In the genomic region with DNA sequence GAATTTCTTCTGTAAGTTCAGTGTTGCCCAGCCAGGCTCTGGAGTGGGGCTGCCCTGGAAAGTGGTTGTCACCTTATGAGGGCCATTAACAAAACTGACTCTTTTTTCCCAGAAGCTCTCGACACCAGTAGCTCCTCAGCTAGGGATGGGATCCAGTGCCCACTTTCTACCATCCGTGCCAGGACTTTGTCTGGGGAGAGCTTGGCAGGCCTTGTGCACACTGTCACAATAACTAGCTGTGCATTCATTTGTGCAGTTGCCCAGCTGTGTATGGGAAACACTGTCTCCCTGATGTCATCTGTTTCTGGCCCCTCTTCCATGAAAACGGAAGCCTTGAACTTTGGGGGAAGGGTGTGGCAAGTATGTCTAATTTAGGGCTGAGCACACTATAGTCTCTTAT, we compare ENCODE assay signal across 29 mouse cellular contexts. TPM values are rescaled to one million over a fixed set of nuclear protein-coding genes. Genes with fewer than 3 reads are reported as not detected.
DNase-seq lines count a peak whose midpoint lies in the region; ATAC-seq and TF ChIP-seq lines count a peak whose summit lies in the region.
"Had no signal": no experiment of that assay in that cellular context is flagged by ENCODE, and none has a peak within 500 bp of the region (broad histone marks: within the 10 kb centered on the region; RNA-seq: fewer than 3 reads in every experiment).

No protein-coding gene starts in this region.

- WGBS in forebrain, embryonic 13.5 days, result 60% methylated on average over 3 of the region's 3 CpGs
- WGBS in forebrain, embryonic 15.5 days, result 44% methylated on average over 3 of the region's 3 CpGs
- 33% methylated on average over 3 of the region's 3 CpGs for WGBS in hindbrain, postnatal 0 days
- 75% methylated on average over 3 of the region's 3 CpGs for WGBS in hindbrain, embryonic 13.5 days

- peaks cover 6% of the 10 kb centered on the region for H3K4me1 ChIP-seq in forebrain, embryonic 13.5 days
- H3K4me1 ChIP-seq in forebrain, embryonic 15.5 days, result peaks cover 3% of the 10 kb centered on the region; the same call in 1 of the 2 replicates
- H3K4me1 ChIP-seq in hindbrain, postnatal 0 days (ENCODE audit: insufficient read depth, low read length), result peaks cover 13% of the 10 kb centered on the region
- H3K4me1 ChIP-seq in hindbrain, embryonic 13.5 days (replicated peaks), result no peaks in the 10 kb centered on the region
- no peaks in the 10 kb centered on the region; the same call in 1 of the 2 replicates for H3K4me1 ChIP-seq in testis, adult 2 months (ENCODE audit: control insufficient read depth, insufficient read depth, low read length)
- H3K4me1 ChIP-seq: embryonic facial prominence, embryonic 15.5 days; liver, embryonic 15.5 days; midbrain, embryonic 10.5 days; stomach, embryonic 15.5 days had no signal

- no peaks in the 10 kb centered on the region for H3K27me3 ChIP-seq in forebrain, embryonic 13.5 days
- H3K27me3 ChIP-seq in forebrain, embryonic 15.5 days, result no peaks in the 10 kb centered on the region
- H3K27me3 ChIP-seq in hindbrain, postnatal 0 days (ENCODE audit: insufficient read depth, low read length), result no peaks in the 10 kb centered on the region
- H3K27me3 ChIP-seq in hindbrain, embryonic 13.5 days, result no peaks in the 10 kb centered on the region
- H3K27me3 ChIP-seq in testis, adult 2 months (ENCODE audit: control insufficient read depth, insufficient read depth, low read length), result no peaks in the 10 kb centered on the region
- H3K27me3 ChIP-seq: embryonic facial prominence, embryonic 15.5 days; heart, embryonic 13.5 days; limb, embryonic 12.5 days; liver, embryonic 15.5 days; midbrain, embryonic 15.5 days; neural tube, embryonic 13.5 days; stomach, embryonic 15.5 days had no signal

- peak; percentile 71 for DNase-seq in hindbrain, postnatal 0 days (ENCODE audit: low spot score)
- DNase-seq in testis, postnatal 14 days (ENCODE audit: low spot score), result no peak
- DNase-seq in urinary bladder, postnatal 10 days (ENCODE audit: low spot score), result no peak
- DNase-seq: adrenal gland, postnatal 25 days; gastrocnemius, postnatal 10 days; heart, postnatal 10 days; kidney, adult 11 months; kidney, postnatal 14 days; layer of hippocampus, adult 9-11 months; lung, embryonic 14.5 days; right cerebral cortex, postnatal 25 days; thymus, adult 18-20 months; thymus, postnatal 36 days had no signal

- TF ChIP-seq CTCF in hindbrain, postnatal 0 days (IDR thresholded peaks at IDR 0.05; ENCODE audit: low read depth), result no peak
- TF ChIP-seq CTCF in testis, adult 2 months (IDR thresholded peaks at IDR 0.05; ENCODE audit: control insufficient read depth, insufficient read depth, insufficient replicate concordance, low read depth, low read length), result no peak

- no peak overlapping the region for H3K27ac ChIP-seq in forebrain, embryonic 13.5 days
- no peak overlapping the region for H3K27ac ChIP-seq in forebrain, embryonic 15.5 days (replicated peaks)
- peak overlapping the region; percentile 41; the same call in 1 of the 2 replicates for H3K27ac ChIP-seq in hindbrain, postnatal 0 days
- no peak overlapping the region for H3K27ac ChIP-seq in hindbrain, embryonic 13.5 days
- H3K27ac ChIP-seq in testis, adult 2 months (ENCODE audit: control insufficient read depth, insufficient read depth, low read depth, low read length), result no peak overlapping the region
- H3K27ac ChIP-seq: embryonic facial prominence, embryonic 15.5 days; heart, embryonic 13.5 days; limb, embryonic 12.5 days; liver, embryonic 15.5 days; midbrain, embryonic 10.5 days; midbrain, embryonic 15.5 days; neural tube, embryonic 13.5 days; stomach, embryonic 15.5 days had no signal

- no peak overlapping the region for H3K9ac ChIP-seq in forebrain, embryonic 13.5 days
- no peak overlapping the region for H3K9ac ChIP-seq in forebrain, embryonic 15.5 days (replicated peaks)
- no peak overlapping the region for H3K9ac ChIP-seq in hindbrain, postnatal 0 days (replicated peaks; ENCODE audit: low read length)
- H3K9ac ChIP-seq in hindbrain, embryonic 13.5 days, result no peak overlapping the region
- H3K9ac ChIP-seq: embryonic facial prominence, embryonic 15.5 days; heart, embryonic 13.5 days; limb, embryonic 12.5 days; liver, embryonic 15.5 days; lung, embryonic 14.5 days; midbrain, embryonic 15.5 days; neural tube, embryonic 13.5 days; stomach, embryonic 15.5 days had no signal

- no peak for TF ChIP-seq POLR2A in testis, adult 2 months (IDR thresholded peaks at IDR 0.05; ENCODE audit: control insufficient read depth, low read depth, low read length)

- 0 out of 2 replicates have a peak, but pooled peaks have one; percentile 27 for ATAC-seq in forebrain, embryonic 13.5 days
- ATAC-seq in forebrain, embryonic 15.5 days (replicated peaks), result no peak
- peak; percentile 69; the same call in 1 of the 2 replicates for ATAC-seq in hindbrain, postnatal 0 days
- ATAC-seq in hindbrain, embryonic 13.5 days (ENCODE audit: low FRiP score), result no peak
- ATAC-seq: CD4-positive, CD25-positive, alpha-beta regulatory T cell, adult 4 months; inflammation-experienced regulatory T-cells, adult 6 months; midbrain, embryonic 15.5 days had no signal

- H3K4me3 ChIP-seq in forebrain, embryonic 13.5 days, result no peak overlapping the region
- no peak overlapping the region for H3K4me3 ChIP-seq in forebrain, embryonic 15.5 days
- no peak overlapping the region for H3K4me3 ChIP-seq in hindbrain, postnatal 0 days (ENCODE audit: low read length)
- H3K4me3 ChIP-seq in hindbrain, embryonic 13.5 days, result no peak overlapping the region
- H3K4me3 ChIP-seq in testis, adult 2 months (ENCODE audit: control insufficient read depth, low read depth, low read length), result peak overlapping the region; percentile 70
- H3K4me3 ChIP-seq: embryonic facial prominence, embryonic 10.5 days; embryonic facial prominence, embryonic 15.5 days; heart, embryonic 13.5 days; limb, embryonic 12.5 days; liver, embryonic 15.5 days; midbrain, embryonic 10.5 days; midbrain, embryonic 15.5 days; myocyte; neural tube, embryonic 13.5 days; stomach, embryonic 15.5 days had no signal

- no peaks in the 10 kb centered on the region for H3K9me3 ChIP-seq in forebrain, embryonic 13.5 days (replicated peaks)
- H3K9me3 ChIP-seq in forebrain, embryonic 15.5 days, result no peaks in the 10 kb centered on the region
- no peaks in the 10 kb centered on the region for H3K9me3 ChIP-seq in hindbrain, postnatal 0 days (ENCODE audit: low read length)
- no peaks in the 10 kb centered on the region for H3K9me3 ChIP-seq in hindbrain, embryonic 13.5 days
- H3K9me3 ChIP-seq: embryonic facial prominence, embryonic 15.5 days; heart, embryonic 13.5 days; liver, embryonic 15.5 days; midbrain, embryonic 15.5 days; neural tube, embryonic 13.5 days; stomach, embryonic 15.5 days had no signal

- no peak overlapping the region for H3K4me2 ChIP-seq in forebrain, embryonic 13.5 days
- H3K4me2 ChIP-seq in forebrain, embryonic 15.5 days (replicated peaks), result no peak overlapping the region
- no peak overlapping the region for H3K4me2 ChIP-seq in hindbrain, postnatal 0 days (ENCODE audit: low read depth, low read length)
- H3K4me2 ChIP-seq in hindbrain, embryonic 13.5 days, result no peak overlapping the region
- H3K4me2 ChIP-seq: embryonic facial prominence, embryonic 15.5 days; heart, embryonic 13.5 days; limb, embryonic 12.5 days; liver, embryonic 15.5 days; lung, embryonic 14.5 days; midbrain, embryonic 15.5 days; neural tube, embryonic 13.5 days; stomach, embryonic 15.5 days had no signal

- 0 out of 2 replicates have a peak, but pooled peaks cover 5% of the 10 kb centered on the region for H3K36me3 ChIP-seq in forebrain, embryonic 13.5 days (ENCODE audit: poor library complexity, severe bottlenecking)
- H3K36me3 ChIP-seq in forebrain, embryonic 15.5 days, result no peaks in the 10 kb centered on the region
- H3K36me3 ChIP-seq in hindbrain, postnatal 0 days (ENCODE audit: insufficient read depth, low read length), result no peaks in the 10 kb centered on the region
- H3K36me3 ChIP-seq in hindbrain, embryonic 13.5 days, result peaks cover 11% of the 10 kb centered on the region; the same call in 1 of the 2 replicates
- H3K36me3 ChIP-seq in testis, adult 2 months (ENCODE audit: control insufficient read depth, insufficient read depth, low read length), result no peaks in the 10 kb centered on the region
- H3K36me3 ChIP-seq: embryonic facial prominence, embryonic 10.5 days; embryonic facial prominence, embryonic 15.5 days; limb, embryonic 12.5 days; liver, embryonic 15.5 days; midbrain, embryonic 10.5 days; midbrain, embryonic 15.5 days; neural tube, embryonic 13.5 days had no signal

RNA-seq across cellular contexts. Expression of gene Inpp4a, which starts 33.1 kb away (rescaled TPM):
- polyA plus RNA-seq in forebrain, embryonic 13.5 days (2015; fragmentation: Nextera tagmentation; extraction: Ambion mirVana), result 35.1 and 40.2 TPM in 2 replicates
- polyA plus RNA-seq in forebrain, embryonic 15.5 days (2015; fragmentation: Nextera tagmentation; extraction: Ambion mirVana), result 55.0 and 56.0 TPM in 2 replicates
- 45.3 and 53.6 TPM in 2 replicates for total RNA-seq in hindbrain, postnatal 0 days (2014; rRNA removed)
- polyA plus RNA-seq in hindbrain, postnatal 0 days (2015; fragmentation: Nextera tagmentation; extraction: Ambion mirVana), result 82.5 and 83.7 TPM in 2 replicates
- polyA plus RNA-seq in hindbrain, embryonic 13.5 days (2015; fragmentation: Nextera tagmentation; extraction: Ambion mirVana), result 59.1 and 60.9 TPM in 2 replicates
- 68.1 and 74.6 TPM in 2 replicates for polyA plus RNA-seq in testis, adult 2 months (2012; rRNA removed)

Comparison
In these comparisons a context has a peak if more than half of its experiments do, and no peak if none do; other contexts are left out.
1. ATAC-seq: peak in forebrain, embryonic 13.5 days (single experiment) and hindbrain, postnatal 0 days (single experiment); none in forebrain, embryonic 15.5 days (single experiment) and hindbrain, embryonic 13.5 days (single experiment).